Mouse (Mus musculus): ENCODE results near the gene Gale. TPM values are rescaled to one million over a fixed set of nuclear protein-coding genes. Genes with fewer than 3 reads are reported as not detected.

The Gale gene
- polyA plus RNA-seq, 1 experiment = 36.8 TPM

DNA sequence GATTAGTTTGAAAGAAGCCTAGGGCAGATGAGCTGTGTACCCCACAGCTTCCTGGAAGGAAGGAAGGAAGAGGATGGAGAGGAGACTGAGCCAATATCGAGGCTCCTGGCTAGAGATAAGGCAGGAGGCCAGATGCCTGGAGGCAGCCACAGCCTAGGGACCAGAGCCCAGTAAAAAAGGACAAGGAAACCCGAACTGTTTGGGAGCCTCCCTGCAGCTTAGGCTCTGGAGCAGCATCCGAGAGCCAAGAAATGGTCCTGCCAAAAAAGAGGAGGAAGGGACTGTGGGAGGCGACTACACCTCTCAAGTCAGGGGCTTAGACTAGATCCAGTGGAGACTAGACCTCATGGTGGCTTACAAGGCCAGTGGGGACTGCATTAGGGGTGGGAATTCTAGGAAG lies 20.1 kb upstream of the Gale start:
- DNase-seq (ENCODE audit: low spot score) = no peak

DNA sequence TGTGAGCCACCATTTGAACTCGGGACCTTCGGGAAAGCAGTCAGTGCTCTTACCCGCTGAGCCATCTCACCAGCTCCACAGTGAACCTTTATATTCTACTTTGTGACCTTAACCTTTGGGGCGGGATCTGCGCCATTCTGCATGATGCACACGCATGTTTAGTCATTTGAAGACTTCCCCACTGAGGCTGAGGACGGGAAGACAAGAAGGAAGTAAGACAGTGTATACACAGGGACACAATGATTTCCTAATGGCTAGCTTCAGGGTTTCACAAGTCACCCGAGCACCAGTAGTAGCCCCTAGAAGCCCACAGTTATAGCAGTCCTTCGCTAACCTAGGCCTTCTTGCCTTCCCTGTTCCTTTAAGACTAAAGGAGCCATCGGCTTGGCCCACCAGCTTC lies 17.8 kb upstream of the Gale start:
- DNase-seq (ENCODE audit: low spot score) = no peak

DNA sequence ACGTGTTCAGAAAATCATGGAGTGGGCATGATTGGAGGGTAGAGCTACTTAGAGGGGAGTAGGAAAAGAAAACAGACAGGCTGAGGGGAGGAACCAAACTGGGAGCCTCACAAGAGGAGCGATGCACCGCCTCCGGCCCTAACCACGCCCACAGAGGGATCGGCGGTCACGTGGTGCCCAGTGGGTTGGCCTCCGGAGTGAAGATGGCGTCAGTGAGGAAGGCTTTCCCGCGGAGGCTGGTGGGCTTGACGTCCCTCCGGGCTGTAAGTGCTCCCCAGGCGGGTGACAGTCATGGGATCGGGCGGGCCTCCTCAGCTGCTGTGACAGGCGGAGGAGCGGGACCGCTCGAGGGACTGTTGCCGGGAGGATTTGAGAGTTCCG lies 17.3 kb upstream of the Gale start, which contains the start of gene Hmgcl:
Gene Hmgcl, plus strand, starts transcription at position 171 of the 381 bp plus-strand sequence.
- DNase-seq (ENCODE audit: low spot score) = peak; percentile 86

DNA sequence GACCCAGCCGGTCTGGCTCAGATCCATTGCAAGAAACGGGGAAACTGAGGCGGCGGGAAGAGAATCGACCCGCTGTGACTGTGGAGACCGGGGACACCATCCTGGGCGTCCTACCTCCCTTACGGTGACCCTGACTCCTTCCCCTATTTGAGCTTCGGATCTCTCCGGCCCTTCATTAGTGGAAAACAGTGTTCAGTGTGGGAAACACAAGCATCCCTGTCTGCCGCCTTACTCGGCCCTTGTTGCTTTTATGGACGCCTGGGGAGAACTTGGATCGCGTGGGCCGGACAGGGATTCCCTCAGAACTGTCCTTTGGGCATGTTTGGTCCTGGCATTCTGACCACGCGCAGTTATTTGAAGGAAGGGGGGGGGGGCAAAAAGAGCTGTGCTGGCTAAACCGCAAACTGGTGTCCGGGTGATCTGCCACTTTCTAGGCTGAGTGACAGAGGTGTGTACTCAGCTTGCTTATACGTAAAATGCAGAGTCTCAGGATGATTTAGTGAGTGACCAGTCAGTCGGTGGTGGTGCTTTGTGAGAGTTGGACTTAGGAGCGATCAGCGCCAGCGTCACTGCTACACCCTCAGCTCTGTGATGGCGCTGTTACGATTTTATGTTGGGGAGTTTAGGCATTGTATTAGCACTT lies 16.7 kb upstream of the Gale start:
- no peak for DNase-seq (ENCODE audit: low spot score)

DNA sequence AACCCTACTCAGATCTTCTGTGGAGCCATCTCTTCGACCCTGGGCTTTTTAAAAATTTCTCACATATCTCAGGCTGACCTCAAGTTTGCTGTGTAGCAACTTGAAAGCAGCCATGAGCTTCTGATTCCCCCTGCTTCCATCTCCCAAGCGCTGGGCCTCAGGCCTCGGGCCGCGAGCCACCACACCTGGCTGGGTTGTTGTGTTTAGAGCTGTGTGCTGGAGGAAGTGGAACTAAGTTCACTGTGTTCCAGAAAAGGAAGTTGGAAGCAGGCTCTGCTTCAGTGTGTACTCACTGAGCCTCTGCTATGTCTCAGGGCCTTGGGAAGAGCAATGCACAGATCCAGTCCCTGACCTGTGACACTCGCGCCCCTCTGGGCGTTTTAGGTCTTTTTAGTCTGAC lies 15.4 kb upstream of the Gale start:
- DNase-seq (ENCODE audit: low spot score) = no peak

DNA sequence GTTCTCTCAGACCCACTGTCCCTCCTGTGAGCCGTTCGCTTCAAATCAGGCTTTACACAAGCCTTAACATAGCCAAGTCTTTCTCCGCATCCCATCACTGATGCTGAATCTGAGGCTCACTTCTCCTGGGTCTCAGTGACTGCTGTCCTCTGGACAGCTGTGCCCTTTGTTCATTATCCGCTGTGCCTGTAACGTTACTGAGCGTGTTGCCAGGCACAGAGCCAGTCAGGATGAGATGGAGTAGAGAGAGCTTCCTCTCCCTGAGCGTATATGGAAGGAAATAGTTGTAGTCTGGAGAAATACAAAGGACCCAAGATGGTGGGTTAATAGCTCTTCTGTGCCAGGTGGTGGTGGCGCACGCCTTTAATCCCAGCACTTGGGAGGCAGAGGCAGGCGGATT lies 14.1 kb upstream of the Gale start:
- no peak for DNase-seq (ENCODE audit: low spot score)

DNA sequence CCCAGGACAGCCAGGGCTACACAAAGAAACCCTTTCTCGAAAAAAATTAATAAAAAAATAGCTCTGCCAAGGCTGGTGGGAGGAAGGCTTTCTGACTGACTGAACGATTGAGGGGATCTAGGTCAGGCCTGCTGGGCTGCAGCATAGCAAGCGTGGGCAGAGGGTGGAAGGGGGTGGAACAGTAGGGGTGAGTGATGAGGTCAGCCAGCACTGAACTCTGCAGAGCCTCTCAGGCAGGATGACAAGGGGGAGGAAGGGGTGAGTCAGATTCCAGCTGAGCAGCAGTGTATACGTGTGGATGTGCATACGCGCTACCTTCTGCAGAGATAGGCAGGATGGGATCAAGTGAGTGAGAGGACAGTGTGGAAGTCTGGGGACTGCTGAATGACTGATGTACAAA lies 13.6 kb upstream of the Gale start:
- no peak for DNase-seq (ENCODE audit: low spot score)

DNA sequence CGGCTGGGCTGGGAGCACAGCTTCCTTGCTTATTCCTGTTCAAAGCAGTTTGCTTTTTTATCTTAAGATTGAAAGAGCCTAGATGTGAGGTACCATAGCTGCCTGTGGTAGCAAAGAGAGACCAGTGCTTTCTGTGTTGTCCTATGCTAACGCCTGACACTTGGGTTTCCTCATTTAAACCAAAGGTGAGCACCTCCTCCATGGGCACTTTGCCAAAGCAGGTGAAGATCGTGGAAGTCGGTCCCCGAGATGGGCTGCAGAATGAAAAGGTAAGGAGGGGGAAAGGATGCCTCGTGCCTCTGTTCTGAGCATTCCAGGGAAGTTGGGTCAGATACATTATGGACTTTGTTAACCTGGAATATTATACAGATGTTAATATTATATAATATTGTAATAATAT lies 13.2 kb upstream of the Gale start:
- no peak for DNase-seq (ENCODE audit: low spot score)

DNA sequence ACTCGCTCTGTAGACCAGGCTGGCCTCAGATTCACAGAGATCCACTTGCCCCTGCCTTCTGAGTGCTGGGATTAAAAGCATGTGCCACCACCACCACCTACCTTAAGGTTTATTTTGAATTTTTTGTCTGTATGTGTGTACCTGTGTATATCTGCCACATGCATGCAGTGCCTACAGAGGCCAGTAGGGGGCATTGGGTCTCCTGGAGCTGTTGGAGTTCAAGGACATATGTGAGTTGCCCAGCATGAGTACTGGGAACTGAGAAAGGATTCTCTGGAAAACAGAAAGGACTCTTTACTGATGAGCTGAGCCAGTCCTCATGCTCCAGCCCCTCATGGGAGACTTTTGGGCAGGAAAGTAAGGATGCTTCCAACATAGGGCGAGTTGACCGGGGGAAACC lies 12.0 kb upstream of the Gale start:
- DNase-seq (ENCODE audit: low spot score) = no peak

DNA sequence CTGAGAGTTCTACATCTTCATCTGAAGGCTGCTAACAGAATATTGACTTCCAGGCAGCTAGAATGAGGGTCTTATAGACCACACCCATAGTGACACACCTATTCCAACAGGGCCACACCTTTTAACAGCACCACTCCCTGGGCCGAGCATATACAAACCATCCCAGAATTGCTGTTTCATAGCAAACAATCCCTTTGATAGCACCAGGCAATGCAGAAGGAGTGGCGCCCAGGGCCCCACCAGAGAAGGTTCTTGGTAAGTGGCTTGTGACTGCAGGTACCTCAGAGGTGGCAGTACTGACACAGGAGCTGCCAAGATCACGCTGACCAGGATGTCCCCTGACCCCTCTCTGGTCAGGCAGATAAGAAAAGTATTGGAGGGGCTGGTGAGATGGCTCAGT lies 10.3 kb upstream of the Gale start:
- DNase-seq (ENCODE audit: low spot score) = no peak

DNA sequence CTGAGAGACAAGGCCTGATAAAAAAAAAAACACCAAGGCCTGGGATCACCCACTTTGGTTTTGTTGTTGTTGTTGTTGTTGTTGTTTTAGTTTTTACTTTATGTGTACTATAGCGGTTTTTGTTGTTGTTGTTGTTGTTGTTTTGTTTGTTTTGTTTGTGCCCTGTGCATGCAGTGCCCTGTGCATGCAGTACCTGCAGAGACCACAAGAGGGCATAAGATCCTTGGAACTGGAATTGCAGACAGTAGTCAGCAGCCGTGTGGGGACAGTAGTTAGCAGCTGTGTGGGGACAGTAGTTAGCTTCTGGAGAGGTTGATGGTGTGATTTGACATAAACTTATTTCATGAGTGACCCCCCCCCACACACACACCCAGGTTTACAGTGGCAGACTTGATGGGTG lies 9.3 kb upstream of the Gale start:
- no peak for DNase-seq (ENCODE audit: low spot score)

DNA sequence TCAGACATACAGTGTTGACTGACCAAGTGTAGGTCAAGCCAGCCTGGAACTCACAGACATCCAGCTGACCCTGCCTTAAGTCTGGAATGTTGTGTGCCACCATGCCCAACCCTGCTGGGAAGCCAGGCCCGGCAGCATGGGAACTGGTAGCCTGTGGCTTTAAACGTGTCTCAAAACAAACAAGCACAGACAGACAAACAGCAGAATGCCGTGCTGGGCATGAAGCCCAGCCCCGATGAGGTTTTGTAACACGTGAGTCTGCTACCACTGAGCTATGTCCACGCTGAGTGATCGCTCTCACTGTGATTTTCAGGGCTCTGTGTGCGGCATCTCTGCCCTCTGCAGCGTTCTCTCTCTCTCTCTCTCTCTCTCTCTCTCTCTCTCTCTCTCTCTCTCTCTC lies 7.6 kb upstream of the Gale start:
- peak; percentile 23 for DNase-seq (ENCODE audit: low spot score)

DNA sequence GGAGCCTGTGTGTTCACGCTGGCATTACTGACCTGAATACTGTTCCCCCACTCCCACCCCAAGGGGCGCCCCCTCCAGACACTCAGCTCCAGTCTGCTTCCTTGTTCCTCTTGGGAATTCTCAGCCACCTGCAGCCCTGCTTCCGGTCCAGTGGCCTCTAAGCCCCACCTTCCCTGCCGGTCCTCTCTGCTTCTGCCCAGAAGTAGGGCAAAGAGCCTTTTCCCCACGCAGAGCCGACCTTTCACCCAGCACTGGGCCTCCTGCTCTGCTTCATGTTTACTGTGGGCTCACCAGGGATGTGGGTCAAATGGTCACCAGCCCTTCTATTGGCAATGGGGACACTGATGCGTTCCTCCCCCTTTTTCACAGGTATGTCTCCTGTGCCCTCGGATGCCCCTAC lies 5.2 kb upstream of the Gale start:
- no peak for DNase-seq (ENCODE audit: low spot score)

DNA sequence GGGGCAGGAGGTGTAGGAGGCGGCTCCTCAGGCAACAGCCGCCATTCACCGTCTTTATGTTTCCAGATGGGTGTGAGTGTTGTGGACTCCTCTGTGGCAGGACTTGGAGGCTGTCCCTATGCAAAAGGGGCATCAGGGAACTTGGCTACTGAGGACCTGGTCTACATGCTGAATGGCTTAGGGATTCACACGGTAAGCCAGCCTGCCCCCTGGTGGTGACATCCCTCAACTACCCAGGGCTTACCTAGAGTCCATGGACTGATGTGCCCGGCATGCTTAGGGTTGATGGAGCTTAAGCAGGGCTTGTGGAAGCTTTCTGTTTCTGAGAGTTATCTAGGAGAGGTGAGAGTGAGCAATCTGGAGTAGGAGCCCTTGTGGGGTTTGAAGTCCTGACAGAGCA lies 2.8 kb upstream of the Gale start:
- no peak for DNase-seq (ENCODE audit: low spot score)

DNA sequence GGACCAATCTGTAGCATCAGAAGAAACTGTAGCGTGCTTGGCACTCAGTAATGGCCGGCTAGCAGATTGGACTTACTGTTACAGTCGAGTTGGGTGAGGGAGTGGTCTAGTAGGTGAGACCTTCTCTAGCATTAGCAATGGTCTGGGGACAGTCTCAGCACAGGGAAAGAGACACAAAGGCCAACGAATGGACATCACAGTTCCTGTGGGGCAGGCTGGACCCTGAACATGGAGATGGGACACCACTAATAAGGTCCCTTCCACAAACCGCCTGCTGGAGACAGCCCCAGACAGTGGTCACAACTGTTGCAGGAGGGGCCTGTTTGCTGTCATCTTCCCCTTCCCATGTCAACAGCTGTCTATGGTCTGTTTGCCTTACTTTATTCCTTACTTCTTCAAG lies 1.8 kb upstream of the Gale start:
- DNase-seq (ENCODE audit: low spot score) = no peak

DNA sequence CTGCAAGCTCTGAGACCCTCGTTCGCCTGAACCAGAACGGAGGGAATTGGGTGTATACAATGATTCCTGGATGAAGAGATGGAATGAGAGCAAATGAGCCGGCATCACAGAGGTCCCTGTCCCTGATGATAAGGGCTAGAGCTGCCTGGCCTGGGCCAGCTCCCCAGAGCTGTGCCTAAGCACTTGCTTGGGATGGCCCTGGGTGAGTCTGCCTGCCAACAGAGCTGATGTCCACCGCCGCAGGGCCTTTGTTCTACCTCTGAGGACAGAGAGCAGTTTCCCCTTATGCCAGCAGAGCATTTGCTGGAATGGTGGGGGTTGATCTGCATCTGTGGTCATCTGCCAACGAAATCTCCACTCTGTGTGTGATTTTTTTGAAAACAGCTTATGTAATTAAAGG lies 1.3 kb upstream of the Gale start:
- DNase-seq (ENCODE audit: low spot score) = no peak

DNA sequence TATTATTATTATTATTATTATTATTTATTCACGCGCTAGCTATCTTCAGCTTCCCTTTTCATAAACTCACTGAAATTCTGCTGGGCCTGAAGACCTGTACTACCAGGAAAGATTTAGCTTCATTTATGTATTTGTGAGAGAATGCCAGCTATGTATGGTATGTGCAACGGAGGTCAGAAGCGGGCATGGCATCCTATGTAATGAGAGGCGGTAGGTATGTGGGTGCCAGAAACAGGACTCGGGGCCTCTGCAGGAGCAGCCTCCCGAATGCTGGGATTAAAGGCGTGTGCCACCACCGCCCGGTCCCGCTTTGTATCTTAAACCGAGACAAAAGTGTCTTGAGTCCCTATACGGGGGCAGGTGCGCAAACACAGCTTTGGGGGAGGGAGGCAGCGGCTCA lies 581 bp upstream of the Gale start:
- DNase-seq (ENCODE audit: low spot score) = no peak

DNA sequence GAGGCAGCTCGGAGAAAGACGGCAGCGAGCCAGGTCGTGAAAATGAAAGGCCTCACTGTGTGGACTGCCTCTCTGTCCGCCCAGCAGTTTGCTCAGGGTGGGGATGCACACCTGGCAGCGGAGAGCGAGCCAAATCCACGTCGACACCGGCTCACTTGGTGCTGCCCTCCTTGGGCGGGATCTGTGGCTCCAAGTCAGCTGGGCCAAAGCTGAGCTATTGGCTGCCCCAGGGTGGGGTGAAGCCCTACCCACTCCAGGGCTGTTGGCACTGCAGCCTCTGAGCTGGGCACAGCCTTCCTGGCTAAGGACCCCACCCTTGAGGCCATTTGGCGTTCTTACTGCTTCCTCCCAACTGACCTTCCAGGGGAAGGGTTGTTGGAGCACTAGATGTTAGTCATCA lies 899 bp downstream of the Gale start:
- peak; percentile 66 for DNase-seq (ENCODE audit: low spot score)

DNA sequence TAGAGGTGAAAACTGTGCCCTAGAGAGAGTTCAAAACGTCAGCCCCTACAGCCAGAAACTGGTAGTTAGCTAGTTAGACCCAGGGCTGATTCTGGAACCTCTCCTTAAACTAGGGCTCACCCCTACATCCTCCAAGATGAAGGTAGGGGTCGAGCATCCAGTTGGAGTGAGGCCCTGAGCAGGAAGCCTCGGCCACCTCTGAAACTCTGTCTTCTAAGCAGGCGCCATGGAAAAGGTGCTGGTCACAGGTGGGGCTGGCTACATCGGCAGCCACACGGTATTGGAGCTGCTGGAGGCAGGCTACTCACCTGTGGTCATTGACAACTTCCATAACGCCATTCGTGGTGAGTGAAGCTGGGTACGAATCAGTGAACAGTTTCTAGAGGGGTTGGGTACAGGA lies 1.6 kb downstream of the Gale start:
- no peak for DNase-seq (ENCODE audit: low spot score)

DNA sequence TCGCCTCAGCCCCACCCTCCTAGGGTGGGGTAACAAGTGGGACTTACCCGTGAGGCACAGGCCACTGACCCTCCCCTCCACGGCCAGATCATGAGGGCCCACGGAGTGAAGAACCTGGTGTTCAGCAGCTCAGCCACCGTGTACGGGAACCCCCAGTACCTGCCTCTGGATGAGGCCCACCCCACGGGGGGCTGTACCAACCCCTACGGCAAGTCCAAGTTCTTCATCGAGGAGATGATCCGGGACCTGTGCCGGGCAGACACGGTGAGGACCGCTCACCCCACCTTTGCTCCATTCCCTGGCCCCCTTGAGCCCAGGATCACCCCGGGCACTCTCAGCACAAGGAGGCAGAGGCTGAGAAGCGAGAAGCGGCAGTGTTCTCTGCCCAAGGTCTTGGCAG lies 2.8 kb downstream of the Gale start:
- DNase-seq (ENCODE audit: low spot score) = no peak

DNA sequence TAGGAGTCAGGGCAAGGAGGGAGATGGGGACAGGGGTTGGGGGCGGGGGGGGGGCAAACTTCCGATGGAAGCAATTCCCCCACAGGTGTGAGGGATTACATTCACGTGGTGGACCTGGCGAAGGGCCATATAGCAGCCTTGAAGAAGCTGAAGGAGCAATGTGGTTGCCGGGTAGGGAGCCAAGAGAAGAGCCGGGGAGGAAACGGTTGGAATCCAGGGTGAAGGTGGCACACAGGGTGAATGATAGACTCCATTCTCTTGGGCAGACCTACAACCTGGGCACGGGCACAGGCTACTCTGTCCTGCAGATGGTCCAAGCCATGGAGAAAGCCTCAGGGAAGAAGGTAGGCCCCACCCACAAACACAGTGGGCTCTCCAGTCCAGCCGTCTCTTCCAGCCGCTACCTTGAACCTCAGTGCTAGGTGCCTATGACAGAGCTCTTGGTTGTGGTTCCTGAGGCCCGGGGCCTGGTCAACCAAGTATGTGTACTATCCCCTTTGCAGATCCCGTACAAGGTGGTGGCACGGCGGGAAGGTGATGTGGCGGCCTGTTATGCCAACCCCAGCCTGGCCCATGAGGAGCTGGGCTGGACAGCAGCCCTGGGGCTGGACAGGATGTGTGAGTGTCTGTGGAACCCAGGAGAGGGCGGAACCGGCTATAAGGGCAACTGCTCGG lies 3.7 kb downstream of the Gale start:
- no peak for DNase-seq (ENCODE audit: low spot score)

DNA sequence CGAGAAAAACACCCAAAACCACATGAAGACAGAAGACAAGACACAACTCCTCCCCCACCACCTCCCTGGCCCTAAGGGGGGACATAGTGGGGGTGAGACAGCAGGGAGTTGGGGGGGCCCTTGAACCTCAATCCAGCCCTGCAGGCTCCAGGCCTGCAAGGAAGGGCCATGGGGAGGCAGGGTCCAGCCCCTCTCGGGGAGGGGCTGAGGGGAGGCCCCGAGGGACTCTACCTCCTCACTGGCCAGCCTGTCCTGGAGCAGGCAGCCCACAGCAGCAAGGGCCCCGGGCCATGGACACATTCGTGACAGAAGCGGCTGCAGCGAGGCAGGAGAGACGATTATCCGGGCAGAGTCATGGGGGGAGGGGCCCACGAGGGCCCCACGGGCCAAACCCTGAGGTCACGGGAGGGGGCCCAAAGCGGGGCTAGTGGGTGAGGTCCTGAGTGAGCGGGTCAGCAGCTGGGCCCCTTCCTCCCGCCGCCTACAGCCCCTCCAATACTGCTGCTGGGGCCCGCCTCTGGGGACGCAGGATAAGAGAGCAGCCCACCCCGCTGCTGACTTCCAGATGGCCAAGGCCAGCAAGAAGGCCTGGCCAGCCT lies 4.8 kb downstream of the Gale start:
- no peak for DNase-seq (ENCODE audit: low spot score)

DNA sequence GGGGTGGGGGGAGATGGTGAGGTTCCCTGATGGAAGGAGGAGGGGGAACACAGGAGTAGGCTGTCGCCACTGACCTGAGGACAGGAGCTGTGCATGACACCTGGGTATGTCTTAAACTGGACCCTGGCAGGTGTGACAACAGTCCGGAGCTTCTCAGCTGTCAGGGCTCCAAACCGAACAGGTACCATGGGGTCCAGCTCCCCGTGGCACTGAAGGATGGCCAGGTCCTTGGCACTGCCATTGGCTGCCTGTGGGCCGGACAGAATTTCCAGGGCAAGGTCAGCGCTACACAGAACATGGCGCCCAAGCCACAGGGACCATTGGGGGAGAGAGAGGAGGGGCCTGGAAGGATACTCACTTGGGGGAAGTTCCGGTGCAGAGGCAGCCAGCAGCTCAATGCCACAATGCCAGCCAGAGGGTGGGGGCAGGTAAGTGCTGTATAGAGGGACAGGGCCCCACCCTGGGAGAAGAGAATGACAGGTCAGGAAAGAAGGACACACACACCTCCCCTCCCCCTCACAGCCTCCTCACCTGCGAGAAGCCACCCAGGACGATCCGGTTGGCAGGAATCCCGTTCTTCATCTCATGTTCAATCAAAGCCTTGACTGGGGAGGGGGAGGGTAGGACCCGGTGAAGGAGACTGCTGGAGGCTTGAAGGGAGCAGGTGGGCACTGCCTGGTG lies 5.7 kb downstream of the Gale start:
- no peak for DNase-seq (ENCODE audit: low spot score)

Data from urinary bladder, adult 2 months (tissue).